Mouse (Mus musculus): ENCODE measurements at regions not wholly inside any gene's neighbourhood (a gene's known extent, or its start where the extent isn't known, plus 50 kb on each side); places are given as distances from the start of the nearest gene placed in this dataset.

DNA sequence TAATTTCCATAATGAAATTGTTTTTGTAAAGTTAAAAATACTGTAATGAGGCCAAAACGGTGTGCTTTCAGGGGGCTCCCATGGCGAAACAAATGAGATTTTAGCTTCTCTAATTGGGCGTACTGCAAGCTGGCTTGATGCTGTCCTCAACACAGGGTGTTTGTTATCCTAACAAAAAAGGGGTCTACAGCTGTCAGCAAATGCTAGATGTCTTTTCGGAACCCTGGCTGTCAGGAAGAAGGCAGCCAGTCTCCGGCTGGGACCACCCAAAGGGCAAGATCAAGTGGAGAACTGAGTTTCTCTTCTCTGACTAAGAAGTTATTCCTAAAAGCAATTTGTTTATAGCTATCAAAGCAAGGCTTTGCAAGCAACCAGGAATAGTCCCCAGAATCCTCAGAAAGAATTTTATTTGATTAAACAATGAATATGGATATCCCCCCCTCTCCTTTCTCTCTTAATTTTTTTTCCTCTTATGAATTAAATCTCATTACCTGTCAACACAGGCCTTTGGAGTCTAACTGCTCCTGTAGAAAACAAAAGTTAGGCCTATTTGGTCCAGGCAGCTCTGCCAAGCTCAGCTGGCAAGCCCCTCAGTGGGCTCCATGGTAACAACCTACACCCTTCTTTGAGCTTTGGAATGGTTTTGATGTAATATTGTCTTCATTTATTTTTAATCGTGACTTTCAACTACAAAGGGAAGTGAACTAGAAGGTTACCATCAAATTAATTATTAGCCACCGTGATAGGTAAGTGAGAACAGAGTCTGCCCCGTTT, 283.4 kb downstream of the Nedd1 start:
- H3K36me3 ChIP-seq (ENCODE audit: control insufficient read depth, insufficient read depth, low read length): no peaks in the 10 kb centered on the region
- 69% methylated on average over 8 of the region's 8 CpGs for WGBS
- TF ChIP-seq CTCF (IDR thresholded peaks at IDR 0.05; ENCODE audit: extremely low read depth, insufficient read length, insufficient replicate concordance, low read depth, low read length) (no peak), POLR2A (IDR thresholded peaks at IDR 0.05; ENCODE audit: low read depth, low read length) (no peak)
- H3K27ac ChIP-seq (ENCODE audit: insufficient read depth, low read depth, low read length): no peak overlapping the region
- no peaks in the 10 kb centered on the region for H3K4me1 ChIP-seq (ENCODE audit: control insufficient read depth, insufficient read depth, insufficient read length, low read length)
- no peaks in the 10 kb centered on the region for H3K27me3 ChIP-seq (ENCODE audit: control insufficient read depth, insufficient read depth, low read length)
- no peak overlapping the region for H3K4me3 ChIP-seq (ENCODE audit: low read depth, low read length)

DNA sequence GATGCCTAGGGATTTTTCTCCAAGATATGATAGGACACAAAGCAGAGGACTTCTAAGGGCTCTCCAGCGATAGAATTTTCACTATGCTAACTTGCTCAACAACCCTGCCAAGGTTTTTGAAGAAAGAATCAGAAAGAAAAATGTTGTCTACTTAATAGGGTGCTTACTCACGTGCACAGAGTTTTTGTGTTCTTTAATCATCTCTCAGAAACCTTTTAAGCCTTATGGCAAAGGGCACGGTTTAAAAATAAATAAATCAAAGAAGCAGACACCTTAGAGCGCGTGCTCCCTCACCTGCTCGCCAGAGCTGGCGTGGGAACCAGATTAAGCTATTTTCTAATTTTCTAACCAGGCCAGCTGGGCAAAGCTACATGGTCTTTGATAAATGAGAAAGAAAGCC, 293.0 kb downstream of the Nedd1 start:
- no peak for TF ChIP-seq POLR2A (IDR thresholded peaks at IDR 0.05; ENCODE audit: low read depth, low read length)
- TF ChIP-seq CTCF (IDR thresholded peaks at IDR 0.05; ENCODE audit: extremely low read depth, insufficient read length, insufficient replicate concordance, low read depth, low read length): no peak
- 62% methylated on average over 7 of the region's 7 CpGs for WGBS
- Histone ChIP-seq H3K27ac (ENCODE audit: insufficient read depth, low read depth, low read length) (no peak overlapping the region), H3K27me3 (ENCODE audit: control insufficient read depth, insufficient read depth, low read length) (no peaks in the 10 kb centered on the region), H3K4me3 (ENCODE audit: low read depth, low read length) (no peak overlapping the region), H3K4me1 (ENCODE audit: control insufficient read depth, insufficient read depth, insufficient read length, low read length) (no peaks in the 10 kb centered on the region), H3K36me3 (ENCODE audit: control insufficient read depth, insufficient read depth, low read length) (no peaks in the 10 kb centered on the region)

GRCm38 (mm10) chr10:92428026-92428425, 294.2 kb downstream of the Nedd1 start:
- TF ChIP-seq POLR2A (IDR thresholded peaks at IDR 0.05; ENCODE audit: low read depth, low read length) (no peak), CTCF (IDR thresholded peaks at IDR 0.05; ENCODE audit: extremely low read depth, insufficient read length, insufficient replicate concordance, low read depth, low read length) (no peak)
- Histone ChIP-seq H3K4me3 (ENCODE audit: low read depth, low read length) (no peak overlapping the region), H3K36me3 (ENCODE audit: control insufficient read depth, insufficient read depth, low read length) (no peaks in the 10 kb centered on the region), H3K4me1 (ENCODE audit: control insufficient read depth, insufficient read depth, insufficient read length, low read length) (no peaks in the 10 kb centered on the region), H3K27me3 (ENCODE audit: control insufficient read depth, insufficient read depth, low read length) (no peaks in the 10 kb centered on the region), H3K27ac (ENCODE audit: insufficient read depth, low read depth, low read length) (no peak overlapping the region)
- 33% methylated on average over 4 of the region's 4 CpGs for WGBS

GRCm38 (mm10) chr10:92426443-92426842, 295.8 kb downstream of the Nedd1 start:
- TF ChIP-seq POLR2A (IDR thresholded peaks at IDR 0.05; ENCODE audit: low read depth, low read length): no peak
- no peak for TF ChIP-seq CTCF (IDR thresholded peaks at IDR 0.05; ENCODE audit: extremely low read depth, insufficient read length, insufficient replicate concordance, low read depth, low read length)
- 81% methylated on average over 6 of the region's 6 CpGs for WGBS
- Histone ChIP-seq H3K4me3 (ENCODE audit: low read depth, low read length) (no peak overlapping the region), H3K27ac (ENCODE audit: insufficient read depth, low read depth, low read length) (no peak overlapping the region), H3K27me3 (ENCODE audit: control insufficient read depth, insufficient read depth, low read length) (no peaks in the 10 kb centered on the region), H3K36me3 (ENCODE audit: control insufficient read depth, insufficient read depth, low read length) (no peaks in the 10 kb centered on the region), H3K4me1 (ENCODE audit: control insufficient read depth, insufficient read depth, insufficient read length, low read length) (no peaks in the 10 kb centered on the region)

DNA sequence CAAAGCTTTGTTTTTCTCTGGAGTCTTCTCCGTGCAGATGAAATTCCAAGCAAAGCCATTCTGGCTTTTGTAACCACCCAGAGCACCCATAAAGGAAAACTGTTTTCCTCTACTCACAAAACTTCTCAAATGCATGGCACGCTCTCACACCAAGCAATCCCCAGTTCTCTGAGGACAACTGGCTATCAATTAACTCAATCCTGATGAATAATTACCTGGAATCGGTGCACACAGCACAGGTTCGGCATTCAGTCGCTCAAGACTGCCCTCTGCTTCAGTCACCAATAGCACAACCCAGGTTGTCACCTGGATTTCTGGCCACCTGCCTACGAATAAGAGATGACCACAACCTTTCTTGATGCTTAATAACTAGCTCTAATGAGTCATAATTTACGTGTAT, 309.5 kb downstream of the Nedd1 start:
- Histone ChIP-seq H3K4me1 (ENCODE audit: control insufficient read depth, insufficient read depth, insufficient read length, low read length) (no peaks in the 10 kb centered on the region), H3K4me3 (ENCODE audit: low read depth, low read length) (no peak overlapping the region), H3K36me3 (ENCODE audit: control insufficient read depth, insufficient read depth, low read length) (no peaks in the 10 kb centered on the region), H3K27ac (ENCODE audit: insufficient read depth, low read depth, low read length) (no peak overlapping the region), H3K27me3 (ENCODE audit: control insufficient read depth, insufficient read depth, low read length) (no peaks in the 10 kb centered on the region)
- TF ChIP-seq POLR2A (IDR thresholded peaks at IDR 0.05; ENCODE audit: low read depth, low read length) (no peak), CTCF (IDR thresholded peaks at IDR 0.05; ENCODE audit: extremely low read depth, insufficient read length, insufficient replicate concordance, low read depth, low read length) (no peak)
- WGBS: 68% methylated on average over 7 of the region's 7 CpGs

- Histone ChIP-seq H3K4me3 (ENCODE audit: low read depth, low read length) (no peak overlapping the region), H3K4me1 (ENCODE audit: control insufficient read depth, insufficient read depth, insufficient read length, low read length) (no peaks in the 10 kb centered on the region), H3K27me3 (ENCODE audit: control insufficient read depth, insufficient read depth, low read length) (no peaks in the 10 kb centered on the region), H3K36me3 (ENCODE audit: control insufficient read depth, insufficient read depth, low read length) (no peaks in the 10 kb centered on the region), H3K27ac (ENCODE audit: insufficient read depth, low read depth, low read length) (no peak overlapping the region)
- WGBS: 42% methylated on average over 5 of the region's 5 CpGs
- TF ChIP-seq POLR2A (IDR thresholded peaks at IDR 0.05; ENCODE audit: low read depth, low read length): no peak
- TF ChIP-seq CTCF (IDR thresholded peaks at IDR 0.05; ENCODE audit: extremely low read depth, insufficient read length, insufficient replicate concordance, low read depth, low read length): no peak
These were observed 311.4 kb downstream of the Nedd1 start for GRCm38 (mm10) chr10:92410813-92411325.

- no peak for TF ChIP-seq POLR2A (IDR thresholded peaks at IDR 0.05; ENCODE audit: low read depth, low read length)
- TF ChIP-seq CTCF (IDR thresholded peaks at IDR 0.05; ENCODE audit: extremely low read depth, insufficient read length, insufficient replicate concordance, low read depth, low read length): no peak
These were observed 317.4 kb downstream of the Nedd1 start for GRCm38 (mm10) chr10:92404697-92405293.

More at GRCm38 (mm10) chr10:92404697-92405293, 317.4 kb downstream of the Nedd1 start:
- Histone ChIP-seq H3K36me3 (ENCODE audit: control insufficient read depth, insufficient read depth, low read length) (no peaks in the 10 kb centered on the region), H3K27ac (ENCODE audit: insufficient read depth, low read depth, low read length) (no peak overlapping the region), H3K4me1 (ENCODE audit: control insufficient read depth, insufficient read depth, insufficient read length, low read length) (no peaks in the 10 kb centered on the region), H3K27me3 (ENCODE audit: control insufficient read depth, insufficient read depth, low read length) (no peaks in the 10 kb centered on the region), H3K4me3 (ENCODE audit: low read depth, low read length) (no peak overlapping the region)
- WGBS: 83% methylated on average over 15 of the region's 15 CpGs
